Mouse (Mus musculus) kidney, adult 11 months (tissue): Measurements from ENCODE around the gene Asxl1.

Source experiments
- DNase-seq: peaks from one replicate; pipeline ENCODE4 v3.0.0; 2022

Gene Asxl1

GRCm38 (mm10) chr2:153346221-153347182, 873 bp downstream of the Asxl1 start:
- DNase-seq, result peak; percentile 70

DNA sequence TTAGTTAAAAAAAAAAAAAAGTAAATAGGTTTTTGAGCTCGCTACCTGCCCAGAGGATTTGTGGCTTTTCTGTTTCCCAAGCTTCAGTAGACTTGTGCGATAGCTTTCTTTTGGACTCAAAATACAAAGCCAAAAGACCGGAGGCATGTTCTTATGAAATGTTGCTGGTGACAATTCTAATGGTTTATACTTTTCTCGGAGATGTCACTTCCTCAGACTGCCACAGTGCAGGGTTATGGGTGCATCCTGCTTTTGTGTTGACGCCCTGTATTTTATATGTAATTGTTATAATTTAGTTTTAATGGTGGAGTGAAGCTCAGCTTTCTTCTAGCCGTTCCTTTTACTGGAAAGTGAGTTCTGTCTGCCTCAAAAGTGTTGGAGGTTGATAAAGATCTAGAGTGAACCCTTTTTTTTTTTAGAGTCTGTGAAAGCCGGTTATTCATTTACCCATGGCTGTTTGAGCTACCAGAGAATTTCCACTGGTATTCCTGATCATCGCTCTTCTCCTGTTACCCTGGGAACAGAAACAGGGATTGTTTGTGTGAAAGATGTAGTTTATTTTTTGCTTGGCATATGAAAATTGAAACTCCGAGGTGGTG, 1.7 kb downstream of the Asxl1 start:
- peak; percentile 13 for DNase-seq

DNA sequence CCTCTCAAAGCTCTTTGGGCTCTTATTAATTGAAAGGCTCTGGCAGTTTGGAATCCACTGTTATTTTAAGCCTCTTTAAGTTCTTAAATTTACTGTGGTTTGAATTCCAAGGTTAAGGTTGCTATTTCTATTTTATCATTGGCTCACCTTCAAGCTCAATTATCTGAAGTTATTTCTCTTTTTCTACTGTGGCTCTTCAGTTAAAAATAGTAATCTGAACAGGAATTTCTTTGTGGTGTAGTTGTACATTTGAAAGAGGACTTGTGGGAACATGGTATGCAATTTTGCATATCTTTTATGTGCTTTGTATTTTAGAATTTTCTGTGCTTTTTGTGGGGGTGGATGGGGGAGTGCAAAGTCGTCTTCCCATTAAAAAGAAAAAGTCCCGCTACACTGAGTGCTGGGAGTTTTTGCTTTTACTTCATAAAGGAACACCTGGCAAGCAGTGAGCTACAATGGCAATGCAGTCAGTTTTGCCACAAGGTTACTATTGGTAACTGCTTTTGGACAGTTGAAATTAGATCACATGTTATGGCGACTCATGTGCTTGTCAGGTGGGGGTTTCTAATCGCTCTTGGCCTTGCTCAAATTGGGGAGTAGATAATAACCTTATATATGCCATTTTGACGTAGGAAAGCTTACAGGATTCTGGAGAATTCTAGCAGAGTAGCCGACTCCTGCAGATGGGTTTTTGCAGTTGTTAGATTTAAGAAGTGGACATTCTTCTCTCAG, 2.6 kb downstream of the Asxl1 start:
- DNase-seq, result no peak

DNA sequence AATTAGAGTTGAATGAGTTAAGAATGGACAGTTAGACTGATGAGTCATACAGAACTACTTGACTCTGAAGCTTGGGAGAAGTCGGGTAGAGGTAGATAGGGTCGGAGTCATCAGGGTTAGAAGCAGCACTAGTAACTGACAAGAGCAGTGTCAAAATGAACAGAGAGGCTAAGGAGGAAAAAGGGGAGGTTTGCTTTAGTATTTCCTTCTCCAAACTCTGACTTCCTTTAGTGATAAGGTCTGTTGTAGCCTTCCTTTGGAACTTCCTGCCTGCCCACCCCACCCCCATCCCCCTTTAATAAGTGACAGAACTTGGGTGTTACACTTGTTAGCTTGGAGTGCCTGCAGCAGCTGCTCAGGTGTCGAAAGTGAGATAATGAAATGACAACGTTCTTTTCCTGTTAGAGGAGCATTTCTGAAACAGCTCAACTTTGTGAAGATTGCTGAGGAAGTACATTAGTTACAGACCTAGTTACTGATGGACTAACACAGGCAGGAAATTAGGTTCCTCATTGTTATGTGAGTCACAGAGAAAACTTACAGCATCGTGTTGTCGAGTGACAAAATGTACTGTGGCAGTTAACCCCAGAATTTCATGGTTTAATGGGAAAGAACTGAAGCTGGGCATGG, 5.0 kb downstream of the Asxl1 start:
- DNase-seq, result no peak

DNA sequence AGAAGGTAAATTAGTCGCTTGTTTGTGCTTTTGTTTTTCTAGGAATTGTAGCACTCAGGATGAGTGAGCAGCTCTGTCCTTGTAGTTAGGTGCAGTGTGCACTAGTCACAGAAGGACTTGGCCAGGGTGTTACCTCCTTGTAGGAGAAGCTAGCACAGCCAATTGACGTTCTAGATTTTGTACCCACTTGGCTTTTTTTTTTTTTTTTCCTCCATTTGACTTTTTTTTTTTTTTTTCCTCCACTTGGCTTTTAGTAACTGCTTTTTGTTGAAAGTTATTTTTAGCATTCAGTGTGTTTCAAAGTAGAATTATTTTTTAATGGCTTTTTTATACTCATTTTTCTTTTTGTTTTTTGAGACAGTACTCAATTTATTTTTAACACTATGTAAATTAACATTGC, 9.0 kb downstream of the Asxl1 start:
- no peak for DNase-seq

- no peak for DNase-seq
These were observed 11.2 kb downstream of the Asxl1 start for GRCm38 (mm10) chr2:153356784-153357183.

DNA sequence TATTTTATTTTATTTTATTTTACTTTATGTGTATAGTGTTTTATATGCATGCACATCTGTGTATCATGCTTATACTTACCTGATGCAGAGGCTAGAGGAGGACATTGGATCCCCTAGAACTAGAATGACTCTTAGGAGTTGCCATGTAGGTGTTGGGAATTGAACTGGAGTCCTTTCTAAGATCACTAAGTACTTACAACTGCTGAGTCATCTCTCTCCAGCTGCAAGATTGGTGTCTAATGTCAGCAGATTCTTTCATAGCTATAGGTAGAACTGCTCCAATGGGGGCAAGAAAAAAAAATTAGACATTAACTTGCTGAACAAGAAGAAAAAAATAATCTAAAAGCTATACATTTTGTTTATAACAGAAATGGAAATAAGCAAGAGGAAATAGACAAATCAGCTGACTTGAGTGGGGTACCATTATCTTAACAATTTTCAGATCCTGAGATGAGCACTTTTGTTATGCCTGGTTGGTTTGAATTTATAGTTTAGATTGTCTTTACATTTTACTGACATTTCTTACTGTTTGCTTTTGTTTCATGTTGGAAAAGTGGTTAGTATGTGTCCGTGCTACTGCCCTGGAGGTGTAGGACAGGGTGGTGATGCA, 15.6 kb downstream of the Asxl1 start:
- no peak for DNase-seq

- peak; percentile 61 for DNase-seq
These were observed 18.9 kb downstream of the Asxl1 start for GRCm38 (mm10) chr2:153364531-153364930.

DNA sequence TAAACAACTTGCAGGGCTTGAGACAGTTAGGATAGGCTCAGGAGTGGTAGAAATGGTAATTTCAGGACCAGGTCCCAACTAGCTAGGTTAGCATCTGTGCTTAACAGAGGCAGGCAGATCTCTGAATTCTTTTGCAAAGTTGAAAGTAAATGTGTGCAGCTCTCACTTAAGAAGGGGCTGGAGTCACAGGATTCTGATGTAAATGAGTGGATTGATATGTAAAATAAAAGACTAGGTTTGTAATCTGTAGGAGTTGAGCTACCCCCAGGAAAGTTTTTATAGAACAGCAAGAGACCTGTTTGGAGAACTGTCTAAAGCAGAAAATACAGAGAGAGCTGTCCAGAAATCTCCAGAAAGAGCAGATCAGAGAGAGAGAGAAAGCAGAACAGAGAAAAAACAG, 25.2 kb downstream of the Asxl1 start:
- no peak for DNase-seq

DNA sequence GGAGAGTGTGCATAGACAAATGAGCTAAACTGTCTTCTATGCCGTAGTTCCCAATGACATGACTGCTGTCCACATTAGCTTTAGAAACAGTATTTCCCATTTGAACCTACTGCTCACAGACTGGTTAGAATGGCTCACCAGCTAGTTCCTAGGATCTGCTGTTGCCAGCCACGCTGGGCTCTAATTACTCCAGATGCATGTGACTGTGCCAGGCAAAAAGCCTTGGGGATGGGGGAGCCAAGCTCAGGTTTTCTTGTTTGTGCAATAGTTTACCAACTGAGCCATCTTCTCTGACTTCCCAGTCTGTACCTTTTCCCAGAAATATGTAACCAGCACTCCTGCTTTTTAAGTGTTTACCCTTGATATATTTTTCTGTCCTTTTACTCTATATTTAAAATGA, 29.8 kb downstream of the Asxl1 start:
- DNase-seq, result no peak

DNA sequence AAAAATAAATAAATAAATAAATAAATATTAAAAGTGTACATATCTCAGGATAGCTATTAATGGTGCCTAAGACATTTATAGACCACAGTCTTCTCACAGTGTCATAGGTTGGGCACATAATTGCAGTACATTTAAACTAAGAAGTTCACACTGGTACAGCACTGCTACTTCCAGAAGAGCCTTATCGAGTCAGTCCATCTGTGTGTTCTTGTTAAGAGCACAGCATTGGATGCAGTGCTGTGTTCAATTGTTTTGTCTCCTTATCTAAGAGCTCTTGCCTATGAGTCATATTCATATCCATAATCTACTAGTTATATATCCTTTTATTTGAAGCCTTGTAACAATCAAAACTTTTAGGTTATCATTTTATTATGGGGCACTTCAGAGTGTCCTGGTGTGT, 34.9 kb downstream of the Asxl1 start:
- DNase-seq, result no peak

DNA sequence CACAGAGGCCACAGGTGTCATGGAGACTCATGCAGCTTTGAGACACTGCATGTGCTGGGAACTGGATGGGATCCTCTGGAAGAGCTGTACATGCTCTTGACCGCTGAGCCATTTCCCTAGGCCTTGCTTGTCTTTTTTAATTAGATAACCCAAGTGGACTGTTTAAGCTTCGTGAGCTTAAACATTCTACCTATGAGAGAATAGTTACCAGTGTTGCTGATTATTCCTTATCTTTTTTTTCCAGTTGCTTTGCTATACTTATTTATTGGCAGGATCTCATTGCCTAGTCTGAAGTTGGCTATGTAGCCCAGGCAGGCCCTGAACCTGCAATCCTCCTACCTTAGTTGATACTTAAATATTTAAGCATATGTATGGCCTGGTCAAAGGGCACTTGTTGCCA, 44.2 kb downstream of the Asxl1 start:
- DNase-seq, result no peak

DNA sequence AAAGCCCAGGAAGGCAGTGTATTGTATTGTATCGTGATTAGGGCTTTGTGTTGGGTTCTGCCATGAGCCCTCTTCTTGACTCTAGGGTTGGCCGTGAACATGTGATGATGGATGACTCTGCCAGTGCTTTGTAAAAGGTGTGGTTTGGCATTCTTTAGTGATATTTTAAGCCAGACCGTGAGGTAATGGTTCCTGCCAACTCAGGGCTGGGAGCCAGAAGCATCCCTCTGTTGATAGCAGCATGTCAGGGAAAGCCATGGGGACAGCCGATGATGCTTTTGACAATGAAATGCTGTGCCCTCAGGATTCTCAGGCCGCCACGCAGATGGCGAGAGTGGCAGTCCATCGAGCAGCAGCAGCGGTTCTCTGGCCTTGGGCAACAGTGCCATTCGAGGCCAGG, 47.4 kb downstream of the Asxl1 start:
- no peak for DNase-seq

- no peak for DNase-seq
These were observed 52.3 kb downstream of the Asxl1 start for GRCm38 (mm10) chr2:153397790-153398515.

GRCm38 (mm10) chr2:153399166-153399565, 53.5 kb downstream of the Asxl1 start:
- DNase-seq, result no peak

- no peak for DNase-seq
These were observed 58.4 kb downstream of the Asxl1 start for GRCm38 (mm10) chr2:153404062-153404461.

DNA sequence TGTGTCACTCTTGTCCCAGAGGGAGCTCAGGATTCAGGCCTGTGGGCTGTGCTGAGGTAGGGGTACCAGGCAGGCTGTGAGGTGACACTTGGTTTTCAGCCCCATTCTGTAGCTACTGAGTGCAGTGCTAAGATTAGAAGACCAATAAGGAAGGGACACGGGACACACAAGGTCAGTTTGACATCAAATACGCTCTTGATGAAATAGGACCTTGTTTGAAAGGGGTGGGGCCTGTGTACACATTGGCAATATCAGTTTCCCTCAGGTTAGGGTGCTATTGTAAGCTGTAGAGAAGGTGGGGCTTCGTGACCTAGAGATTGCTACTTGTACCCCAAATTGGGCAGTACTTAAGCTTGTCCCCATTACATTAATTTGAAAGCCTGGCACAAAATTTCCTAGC, 59.3 kb downstream of the Asxl1 start:
- DNase-seq, result no peak

GRCm38 (mm10) chr2:153406882-153407281, 61.3 kb downstream of the Asxl1 start:
- no peak for DNase-seq

- DNase-seq, result no peak
These were observed 63.3 kb downstream of the Asxl1 start for GRCm38 (mm10) chr2:153408971-153409370.

- DNase-seq, result no peak
These were observed 65.9 kb downstream of the Asxl1 start for GRCm38 (mm10) chr2:153411557-153411956.

DNA sequence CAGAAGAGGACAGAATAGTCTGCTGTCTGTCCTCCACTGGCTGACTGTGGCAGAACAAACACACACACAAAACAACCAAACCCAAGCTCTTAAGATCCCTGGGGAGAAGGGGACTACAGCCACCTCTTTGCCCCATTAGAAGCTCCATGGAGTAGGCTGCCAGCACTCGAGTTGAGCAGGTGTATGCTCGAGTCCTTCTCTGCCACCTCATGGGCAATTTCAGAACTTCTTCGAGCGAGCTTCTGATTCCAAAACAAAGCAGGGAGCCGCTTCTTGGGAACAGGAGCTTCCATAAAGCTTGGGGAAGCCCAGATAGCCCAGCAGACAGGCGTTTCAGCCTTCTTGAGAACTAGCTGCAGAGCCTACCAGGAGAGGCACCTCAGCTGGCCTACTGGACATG, 66.9 kb downstream of the Asxl1 start:
- DNase-seq, result no peak

- DNase-seq, result no peak
These were observed 69.0 kb downstream of the Asxl1 start for GRCm38 (mm10) chr2:153414607-153415006.
